Mouse (Mus musculus) induced T-regulatory cell, adult 2 months (primary cell): Measurements from ENCODE around the gene Slc7a1.

Experiments used
- DNase-seq: peaks from one replicate; pipeline ENCODE4 v3.0.0-alpha.2; 2012; ENCODE audit warnings: low read depth

Gene Slc7a1

DNA sequence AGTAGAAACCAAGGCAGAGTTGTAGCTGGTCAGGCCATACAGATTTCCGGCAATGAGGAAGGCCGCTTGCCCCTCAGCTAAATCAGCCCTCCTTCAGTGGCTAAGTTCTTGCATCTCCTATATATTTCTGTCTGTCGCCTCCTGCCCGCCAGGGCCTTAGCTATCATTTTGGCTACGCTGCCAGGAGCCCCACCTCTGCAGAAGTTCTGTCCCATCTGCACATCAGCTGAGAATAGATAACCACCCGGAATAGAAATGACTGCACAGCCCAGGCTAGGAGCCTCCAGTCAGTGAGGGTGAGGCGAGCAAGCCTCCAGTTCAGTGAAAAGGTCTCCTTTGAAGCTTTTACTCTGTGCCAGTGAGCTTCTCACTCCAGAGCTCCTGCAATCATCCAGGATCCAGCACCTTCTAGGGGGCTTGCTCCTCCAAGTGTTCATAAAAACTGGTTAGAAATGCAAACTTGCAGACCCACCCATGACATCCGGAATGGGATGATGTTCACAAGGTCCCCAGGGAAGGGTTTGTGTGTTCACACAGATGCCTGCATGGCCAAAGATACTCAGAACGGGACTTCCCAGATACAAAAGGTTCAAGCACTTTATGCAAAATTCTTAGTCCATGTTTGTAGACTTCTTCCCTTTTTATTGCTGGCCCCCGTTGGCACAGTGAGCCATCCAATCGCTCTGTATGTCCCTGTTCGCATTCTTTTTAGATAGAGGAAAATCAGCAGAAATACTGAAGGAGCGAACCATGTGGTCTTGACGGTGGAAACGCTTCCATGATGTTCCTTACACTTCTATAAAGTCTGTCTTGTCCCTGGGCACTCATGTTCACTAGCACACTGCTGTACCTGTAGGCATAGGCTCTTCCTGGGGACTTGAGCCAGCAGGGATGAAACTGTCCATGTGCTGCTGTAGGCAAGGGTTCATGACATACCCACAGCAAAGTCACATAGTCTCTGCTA, 10.4 kb downstream of the Slc7a1 start:
- DNase-seq, result no peak

DNA sequence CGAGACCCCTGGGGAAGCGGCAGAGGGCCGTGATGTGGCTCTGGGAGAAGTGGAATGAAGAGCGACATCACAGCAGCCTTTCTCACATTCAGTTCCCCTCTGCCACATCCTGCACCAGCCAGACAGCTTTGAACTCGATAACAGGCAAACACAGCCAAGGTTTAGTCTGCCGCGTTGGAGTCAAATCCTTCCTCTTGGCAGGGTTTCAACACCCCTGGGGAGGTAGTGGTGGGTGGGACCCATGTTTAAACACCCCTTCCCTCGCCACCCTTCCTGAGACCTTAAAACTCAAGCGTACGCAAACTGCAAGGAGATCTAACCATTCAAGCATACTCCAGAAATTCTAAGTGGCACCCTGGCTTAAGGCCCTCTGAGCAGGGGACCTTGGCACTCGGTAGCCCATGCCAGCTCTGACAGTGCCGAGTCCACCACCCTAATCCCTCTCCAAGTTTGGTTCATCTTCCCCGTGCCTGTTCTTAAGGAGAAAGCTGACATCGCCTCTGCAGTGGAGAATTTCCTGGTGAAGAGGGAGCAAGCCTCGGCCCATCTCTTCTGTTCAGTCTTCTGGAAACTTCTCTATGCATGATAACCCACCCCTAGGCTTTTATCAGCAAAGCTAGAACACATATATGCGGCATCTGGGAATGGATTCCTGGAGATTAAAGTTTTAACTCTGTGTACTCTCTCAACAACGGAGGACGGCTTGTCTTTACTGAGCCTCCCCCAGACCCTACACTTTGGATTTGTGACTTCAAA, 11.3 kb downstream of the Slc7a1 start:
- no peak for DNase-seq

DNA sequence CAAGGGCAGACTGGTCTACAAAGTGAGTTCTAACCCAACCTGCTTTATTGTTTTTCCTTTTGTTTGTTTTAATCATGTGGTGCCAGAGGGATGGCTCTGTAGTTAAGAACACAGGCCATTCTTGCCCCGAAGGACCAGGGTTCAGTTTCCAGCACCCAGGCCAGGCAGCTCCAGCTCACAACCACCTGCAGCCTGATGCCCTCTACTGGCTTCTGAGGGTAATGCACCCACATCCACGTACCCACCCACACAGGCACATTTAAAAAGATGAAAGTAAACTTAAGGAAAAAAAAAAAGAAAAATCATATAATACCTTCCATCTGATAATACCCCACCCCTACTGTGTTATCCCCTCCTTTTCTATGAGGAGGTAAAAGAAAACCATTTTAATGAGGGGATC, 11.9 kb downstream of the Slc7a1 start:
- peak; percentile 58 for DNase-seq

DNA sequence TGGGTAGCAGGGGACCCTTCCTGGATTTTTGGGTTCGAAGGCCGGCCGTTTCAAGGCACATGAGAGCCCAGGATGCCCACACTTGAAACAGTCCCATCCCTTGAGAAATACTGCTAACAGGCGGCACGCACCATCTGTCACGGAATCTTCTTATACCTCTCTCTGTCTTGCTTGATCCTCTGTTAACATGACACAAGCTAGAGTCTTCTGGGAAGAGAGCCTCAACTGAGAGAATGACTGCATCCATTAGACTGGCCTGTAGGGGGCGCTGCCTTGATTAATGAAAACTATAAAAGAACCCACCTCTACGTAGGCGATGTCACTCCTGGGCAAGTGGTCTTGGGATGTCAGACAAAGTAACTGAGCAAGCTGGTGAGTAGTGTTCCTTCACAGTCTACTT, 13.2 kb downstream of the Slc7a1 start:
- peak; percentile 70 for DNase-seq

DNA sequence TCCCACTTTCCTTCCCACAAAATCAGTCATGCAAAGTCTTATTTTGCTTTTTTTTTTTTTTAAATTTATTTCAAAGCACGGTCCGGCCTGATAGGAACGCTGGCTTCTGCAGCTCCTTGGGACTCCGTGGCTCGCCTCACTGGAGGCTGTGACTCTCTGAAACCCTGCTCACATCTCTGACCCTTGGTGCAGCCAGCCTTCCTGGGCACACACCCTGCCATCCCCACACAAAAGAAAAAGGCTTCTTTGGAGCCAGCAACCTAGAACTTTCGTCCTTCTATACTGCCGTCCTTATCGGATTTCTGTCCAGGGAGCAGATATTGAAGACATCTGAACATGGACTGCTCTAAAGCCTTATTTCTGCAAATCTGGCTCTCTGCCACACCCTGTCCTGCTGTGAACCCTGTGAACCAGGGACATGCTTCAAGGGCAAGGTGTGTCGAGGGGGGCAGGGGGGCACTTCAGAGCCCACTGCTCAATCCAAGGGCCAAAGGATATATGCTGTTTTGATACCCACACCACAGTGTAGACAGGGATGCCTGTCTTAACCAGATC, 15.1 kb downstream of the Slc7a1 start:
- no peak for DNase-seq

DNA sequence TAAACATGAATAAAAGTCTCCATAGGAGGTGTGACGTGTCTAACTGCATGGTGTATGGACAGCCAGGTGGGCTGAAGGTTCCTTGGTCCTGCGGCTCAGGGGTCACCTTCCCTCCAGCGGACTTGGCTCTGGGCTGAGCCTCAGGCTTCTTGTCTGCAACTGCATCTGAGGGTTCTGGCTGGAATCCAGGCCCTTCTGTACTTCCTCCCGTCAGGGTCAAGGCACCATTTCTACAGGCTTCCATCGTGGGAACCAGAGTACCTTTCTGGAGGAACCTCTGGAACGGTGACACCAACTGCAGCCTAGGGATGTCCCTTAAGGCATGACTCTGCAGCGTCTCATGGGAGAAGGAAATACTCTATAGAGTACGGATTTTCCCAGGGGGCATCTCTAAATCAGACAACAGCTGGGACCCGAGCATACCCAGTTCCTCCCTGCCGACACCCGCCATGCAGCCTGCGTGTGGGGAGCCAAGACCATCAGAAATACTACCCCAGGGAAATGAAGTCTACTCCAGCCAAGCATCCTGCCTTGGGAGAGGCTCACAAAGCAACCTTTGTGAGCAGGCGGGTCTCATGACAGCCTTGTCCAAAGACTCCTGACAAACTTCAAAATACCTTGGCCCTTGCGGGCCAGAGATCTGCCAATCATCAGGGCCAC, 15.7 kb downstream of the Slc7a1 start:
- DNase-seq, result no peak

DNA sequence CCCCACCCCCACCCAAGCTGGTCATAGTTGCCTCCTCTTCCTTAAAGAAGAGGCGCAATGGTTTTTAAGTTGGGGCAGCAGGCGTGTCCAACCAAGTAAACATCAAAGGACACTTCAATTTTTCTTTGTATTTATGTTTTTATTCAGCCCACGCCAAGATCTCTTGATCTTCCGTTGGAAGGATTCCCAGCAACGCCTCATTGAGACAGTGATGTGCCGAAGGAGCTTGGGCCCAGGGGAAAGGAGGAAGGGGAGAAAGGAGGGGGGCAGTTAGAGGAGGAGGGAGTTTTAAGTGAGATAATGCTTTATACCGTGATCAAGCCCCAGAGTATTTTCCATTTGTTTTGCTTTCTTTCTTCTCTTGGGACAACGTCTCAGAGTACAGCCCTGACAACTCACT, 18.6 kb downstream of the Slc7a1 start:
- DNase-seq, result no peak

DNA sequence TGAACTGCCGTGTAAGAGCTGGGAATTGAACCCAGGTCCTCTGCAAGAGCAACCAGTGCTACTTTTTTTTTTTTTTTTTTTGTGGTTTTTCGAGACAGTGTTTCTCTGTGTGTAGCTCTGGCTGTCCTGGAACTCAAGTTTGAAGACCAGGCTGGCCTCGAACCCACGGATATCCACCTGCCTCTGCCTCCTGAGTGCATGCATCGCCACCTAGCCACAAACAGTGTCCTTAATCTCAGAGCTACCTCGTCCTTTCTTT, 19.5 kb downstream of the Slc7a1 start:
- DNase-seq, result no peak

DNA sequence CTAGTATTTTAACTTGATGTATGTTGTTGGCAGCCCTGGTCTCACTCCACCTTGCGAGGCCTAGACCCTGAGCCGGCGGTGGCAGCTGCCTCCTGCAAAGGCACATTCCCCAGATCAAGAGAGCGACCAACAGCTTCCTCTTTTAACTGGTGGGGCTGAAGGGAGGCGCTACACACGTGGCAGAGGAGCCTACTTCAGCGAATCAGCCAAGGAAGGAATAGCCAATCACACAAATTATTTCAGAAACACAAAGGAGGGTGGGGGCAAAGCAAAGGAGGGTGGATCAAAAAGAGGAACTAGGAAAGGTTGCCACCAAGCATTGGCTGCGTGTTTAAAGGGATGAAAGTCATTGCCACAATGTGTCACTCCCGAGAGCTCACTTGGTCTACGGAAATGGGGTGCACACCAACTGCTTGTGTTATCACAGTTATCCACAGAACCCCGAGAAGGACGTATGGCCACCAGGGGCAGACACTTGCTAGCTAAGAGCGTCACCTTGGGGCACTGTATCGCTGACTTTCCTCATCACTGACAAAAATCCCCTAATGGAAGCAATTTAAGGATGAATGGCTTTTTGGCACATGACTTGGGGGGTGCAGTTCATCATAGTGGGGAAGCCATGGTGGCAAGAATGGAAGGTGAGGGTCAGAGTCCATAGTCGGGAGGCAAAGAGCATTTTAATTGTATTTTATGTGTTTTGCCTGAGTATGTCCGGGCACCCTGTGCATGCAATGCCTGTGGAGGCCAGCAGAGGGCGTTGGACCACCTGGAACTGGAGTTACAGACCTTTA, 20.1 kb downstream of the Slc7a1 start:
- DNase-seq, result peak; percentile 75

DNA sequence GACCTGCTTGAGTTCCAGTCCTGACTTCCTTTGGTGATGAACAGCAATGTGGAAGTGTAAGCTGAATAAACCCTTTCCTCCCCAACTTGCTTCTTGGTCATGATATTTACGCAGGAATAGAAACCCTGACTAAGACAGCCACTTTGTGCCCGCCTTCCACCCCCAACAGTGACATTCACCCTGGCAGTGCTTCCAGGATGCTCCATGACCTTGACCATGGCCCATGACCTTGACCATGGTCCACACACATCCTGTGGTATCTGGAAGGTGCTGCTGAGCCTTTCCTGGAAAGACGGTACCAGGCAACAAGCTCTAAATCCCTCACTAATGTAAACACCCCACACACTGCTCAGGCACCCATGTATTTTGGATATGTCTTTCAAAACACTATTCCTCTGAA, 21.0 kb downstream of the Slc7a1 start:
- no peak for DNase-seq

DNA sequence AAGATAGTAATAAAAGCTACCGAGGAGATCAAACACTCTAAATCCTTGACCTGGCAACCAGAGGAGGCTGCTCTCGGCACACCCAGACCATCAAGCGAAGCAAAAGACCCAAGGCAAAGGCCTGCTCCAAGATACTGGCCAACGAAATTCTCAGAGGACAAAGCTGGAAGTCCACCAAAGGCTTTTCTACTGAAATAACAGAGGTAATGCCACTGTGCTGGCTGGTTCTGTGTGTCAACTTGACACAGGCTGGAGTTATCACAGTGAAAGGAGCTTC, 21.5 kb downstream of the Slc7a1 start:
- DNase-seq, result no peak

DNA sequence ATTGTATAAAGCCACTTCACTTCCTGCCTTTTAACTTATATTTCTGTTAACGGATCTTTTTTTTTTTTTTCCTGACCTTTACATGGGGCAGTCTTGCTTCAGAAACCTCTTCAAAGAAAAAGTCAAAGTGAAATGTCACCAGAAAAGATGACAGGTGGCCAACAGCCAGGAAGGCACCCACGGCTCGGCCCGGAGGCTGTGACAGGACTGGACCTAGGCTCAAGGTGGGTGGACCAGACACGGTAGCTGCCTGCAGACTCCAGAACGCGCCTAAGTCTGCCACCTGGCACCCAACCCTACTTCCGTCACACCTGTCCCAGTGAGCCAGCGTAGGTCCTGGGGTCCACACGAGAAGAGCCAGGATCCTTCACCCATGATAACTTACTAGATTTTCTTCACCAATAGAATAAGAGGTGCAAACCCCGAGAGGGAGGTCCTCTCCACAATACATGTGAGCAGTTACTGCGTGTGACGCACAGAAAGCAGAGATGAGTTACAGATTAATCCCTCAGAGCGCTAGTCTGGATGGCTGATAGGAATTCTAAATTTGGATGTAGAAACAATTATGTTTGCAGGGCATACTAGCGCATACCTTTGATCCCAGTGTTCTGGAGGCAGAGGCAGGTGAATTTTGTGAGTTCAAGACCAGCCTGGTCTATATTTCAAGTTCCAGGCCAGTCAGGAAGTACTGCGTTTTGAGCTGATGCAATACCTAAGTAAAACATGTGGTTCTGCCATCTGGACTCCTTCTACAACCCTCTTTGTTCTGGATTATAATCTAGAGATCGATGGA, 22.1 kb downstream of the Slc7a1 start:
- peak; percentile 62 for DNase-seq

DNA sequence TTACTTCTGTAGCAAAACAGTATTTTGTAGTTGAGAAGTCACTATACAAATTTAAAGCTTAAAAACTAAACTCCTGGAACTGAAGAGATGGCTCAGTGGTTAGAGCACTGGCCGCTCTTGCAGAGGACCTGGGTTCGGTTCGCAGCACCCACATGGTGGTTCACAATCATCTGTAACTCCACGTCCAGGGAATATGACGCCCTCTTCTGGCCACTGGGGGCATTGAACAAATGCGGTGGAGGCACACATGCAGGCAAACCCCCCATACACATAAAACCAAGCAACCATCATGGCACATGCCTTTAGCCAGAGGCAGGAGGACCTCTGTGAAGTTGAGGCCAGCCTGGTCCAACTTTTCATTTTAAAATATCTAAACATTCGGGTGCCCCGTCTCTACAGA, 23.3 kb downstream of the Slc7a1 start:
- no peak for DNase-seq

DNA sequence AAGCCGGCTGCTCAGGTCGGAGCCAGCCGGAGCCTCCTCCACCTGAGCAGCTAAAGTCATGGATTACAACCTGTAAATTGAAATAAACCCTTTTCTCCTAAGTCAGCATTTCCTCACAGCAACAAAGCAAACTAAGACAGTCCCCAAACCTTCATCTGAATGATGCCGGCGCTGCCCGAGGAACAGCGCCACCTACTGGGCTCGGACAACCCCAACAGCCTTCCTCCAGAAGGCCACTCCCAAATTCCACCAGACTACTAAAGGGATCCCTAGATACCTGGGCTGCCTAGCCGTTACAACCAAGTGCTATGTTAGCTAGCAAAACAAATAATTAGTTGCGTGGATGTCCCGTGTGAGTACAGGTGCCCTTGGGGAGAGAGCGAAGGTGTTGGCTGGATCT, 24.2 kb downstream of the Slc7a1 start:
- DNase-seq, result no peak

DNA sequence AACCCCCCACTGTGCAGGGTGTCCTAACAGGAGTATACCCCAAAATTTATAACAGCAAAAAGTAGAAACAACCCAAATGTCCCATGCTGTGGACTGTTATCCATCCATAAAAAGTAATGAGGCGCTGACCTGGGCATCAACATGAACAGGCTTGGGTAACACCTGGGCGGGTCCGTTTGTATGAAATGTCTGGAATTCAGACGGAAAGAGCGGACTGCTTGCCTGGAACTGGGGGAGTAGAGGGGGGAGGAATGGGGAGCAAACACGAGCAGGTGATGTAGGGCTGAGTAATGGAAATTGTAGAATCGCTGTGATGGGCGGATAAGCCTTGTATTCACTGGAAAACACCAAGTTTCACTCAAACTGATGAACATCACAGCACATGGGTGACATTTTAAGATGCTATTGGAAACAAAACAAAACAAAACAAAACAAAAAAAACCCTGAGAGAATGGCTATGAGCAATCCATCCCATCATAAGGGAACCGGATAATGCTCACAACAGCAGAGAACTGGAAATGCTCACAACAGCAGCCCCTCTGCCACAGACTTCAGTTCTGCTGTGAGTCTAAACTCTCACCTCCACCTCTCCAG, 26.5 kb downstream of the Slc7a1 start:
- peak; percentile 59 for DNase-seq

DNA sequence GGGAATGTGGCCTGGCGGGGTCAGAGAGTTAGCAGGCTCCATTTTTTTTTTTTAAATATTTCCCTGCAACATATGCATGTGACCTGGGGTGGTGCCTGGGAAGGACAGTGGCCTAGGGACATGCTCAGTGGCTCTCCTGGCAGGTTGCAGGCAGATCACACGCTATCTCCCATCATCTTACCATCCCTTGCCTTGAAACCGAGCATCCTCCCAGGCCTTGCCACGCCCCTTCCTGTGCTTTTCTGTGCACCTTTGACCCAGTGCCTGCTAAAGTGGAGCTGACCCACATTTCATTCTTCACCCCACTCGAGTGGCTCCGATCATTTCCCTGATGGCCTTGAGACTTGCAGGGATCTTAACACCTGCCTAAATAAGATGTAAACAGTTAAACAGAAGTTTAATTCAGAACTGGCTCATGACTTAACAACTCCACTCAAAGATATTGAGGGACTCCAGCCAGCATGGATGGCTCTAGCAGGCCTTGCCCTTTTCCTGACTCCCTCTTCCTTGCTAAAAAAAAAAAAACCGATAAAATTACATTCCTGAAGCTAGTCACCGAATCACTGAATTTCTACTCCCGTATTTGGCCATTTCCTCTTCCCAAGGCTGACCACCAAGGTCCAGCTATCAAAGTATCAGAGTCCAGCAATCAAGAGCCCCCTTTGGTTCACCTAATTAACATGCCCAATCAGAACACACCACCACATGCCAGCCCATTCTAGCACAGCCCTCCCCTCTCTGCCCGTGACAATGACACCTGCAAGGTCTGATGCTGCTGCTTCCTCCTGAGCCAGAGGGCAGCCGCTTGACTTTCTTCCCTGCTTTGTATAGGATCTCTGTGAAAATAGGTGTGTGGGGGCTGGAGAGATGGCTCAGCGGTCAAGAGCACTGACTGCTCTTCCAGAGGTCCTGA, 27.4 kb downstream of the Slc7a1 start:
- DNase-seq, result peak; percentile 59

DNA sequence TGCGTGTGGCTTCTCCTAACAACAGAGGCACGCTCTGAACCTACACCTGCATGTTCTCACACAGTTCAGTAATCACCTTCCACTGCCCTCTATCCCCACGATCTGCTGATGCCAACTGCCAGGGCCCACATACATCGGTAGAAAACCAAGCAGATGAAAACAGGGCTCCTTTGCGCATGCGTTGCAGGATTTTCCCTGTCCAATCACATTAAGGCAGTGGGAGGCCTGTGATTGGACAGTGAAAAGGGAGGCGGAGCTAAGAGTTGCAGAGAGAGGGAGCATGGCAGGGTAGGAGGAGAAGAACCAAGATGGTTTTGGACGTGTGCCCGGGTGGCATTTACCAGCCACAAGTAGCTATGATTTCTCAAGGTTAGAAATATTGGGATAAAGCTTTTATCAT, 28.3 kb downstream of the Slc7a1 start:
- DNase-seq, result no peak

DNA sequence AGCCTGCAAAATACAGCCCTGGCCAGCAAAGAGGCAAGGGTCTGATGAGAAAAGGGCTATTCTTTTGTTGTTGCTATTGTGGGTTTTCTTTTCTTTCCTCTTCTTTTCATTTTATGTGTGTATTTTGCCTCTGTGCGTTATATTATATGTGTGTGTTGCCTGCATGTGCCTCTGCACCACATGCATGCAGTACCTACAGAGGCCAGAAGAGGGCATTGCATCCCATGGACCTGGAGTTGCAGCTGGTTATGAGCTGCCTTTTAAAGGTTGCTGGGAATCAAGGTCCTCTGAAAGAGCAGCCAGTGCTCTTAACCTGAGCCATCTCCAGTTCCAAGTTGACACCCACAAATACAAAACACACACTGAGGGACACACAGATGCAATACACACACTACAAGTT, 29.1 kb downstream of the Slc7a1 start:
- DNase-seq, result peak; percentile 77

DNA sequence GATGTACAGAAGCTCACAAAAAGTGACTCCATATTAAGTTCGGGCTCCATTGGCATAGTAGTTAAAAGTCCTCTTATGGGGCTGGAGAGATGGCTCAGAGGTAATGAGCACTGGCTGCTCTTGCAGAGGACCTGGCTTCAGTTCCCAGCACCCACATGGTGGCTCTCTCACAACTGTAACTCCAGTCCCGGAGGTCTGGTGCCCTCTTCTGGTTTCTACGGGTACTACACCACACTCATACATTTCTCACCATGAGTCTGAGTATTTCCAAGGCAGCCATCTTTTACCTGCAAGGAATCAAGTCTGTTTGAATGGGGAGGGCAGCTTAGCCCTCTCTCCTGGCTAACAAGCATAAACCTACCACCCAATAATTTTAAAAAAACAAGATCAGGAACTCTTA, 30.5 kb downstream of the Slc7a1 start:
- peak; percentile 50 for DNase-seq

DNA sequence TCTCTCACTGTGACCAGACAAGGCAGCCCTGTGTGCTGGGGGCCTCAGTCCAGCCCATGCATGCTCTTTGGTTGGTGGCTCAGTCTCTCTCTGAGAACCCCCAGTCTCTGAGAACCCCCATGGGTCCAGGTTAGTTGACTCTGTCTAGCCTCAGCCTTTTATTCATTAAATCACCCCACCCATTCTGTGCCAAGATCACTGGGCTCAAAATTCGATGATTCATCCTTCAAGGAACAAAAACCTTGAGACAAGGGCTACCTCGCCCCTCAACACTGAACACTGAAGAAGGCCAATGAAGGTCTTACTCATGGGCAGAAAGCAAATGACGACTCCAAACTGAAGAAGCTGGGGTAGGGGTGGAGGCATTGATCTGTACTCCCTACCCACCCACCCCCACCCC, 31.9 kb downstream of the Slc7a1 start:
- DNase-seq, result no peak
